9 mouse cellular contexts compared by ENCODE assay signal in genomic region chr14:21822307-21822706, GRCm38 (mm10). TPM values are rescaled to one million over a fixed set of nuclear protein-coding genes. Genes with fewer than 3 reads are reported as not detected.
A peak's percentile ranks its signal among the peaks of the same experiment; 100 is the strongest.
DNase-seq lines count a peak whose midpoint lies in the region; ATAC-seq and TF ChIP-seq lines count a peak whose summit lies in the region.
"Had no signal": no experiment of that assay in that cellular context is flagged by ENCODE, and none has a peak within 500 bp of the region (broad histone marks: within the 10 kb centered on the region; RNA-seq: fewer than 3 reads in every experiment).

No protein-coding gene starts in this region.

- H3K9ac ChIP-seq in hindbrain, postnatal 0 days (replicated peaks; ENCODE audit: low read length) = no peak overlapping the region
- H3K9ac ChIP-seq in hindbrain, embryonic 16.5 days (ENCODE audit: low read depth, low read length) = no peak overlapping the region
- no peak overlapping the region for H3K9ac ChIP-seq in stomach, embryonic 15.5 days
- H3K9ac ChIP-seq: hindbrain, embryonic 12.5 days had no signal

- WGBS in hindbrain, postnatal 0 days = 56% methylated on average over 7 of the region's 7 CpGs
- WGBS in hindbrain, embryonic 16.5 days = 69% methylated on average over 7 of the region's 7 CpGs
- WGBS in stomach, embryonic 15.5 days = 74% methylated on average over 7 of the region's 7 CpGs

- peaks cover 3% of the 10 kb centered on the region; the same call in 1 of the 2 replicates for H3K4me1 ChIP-seq in hindbrain, postnatal 0 days (ENCODE audit: insufficient read depth, low read length)
- no peaks in the 10 kb centered on the region for H3K4me1 ChIP-seq in hindbrain, embryonic 16.5 days (ENCODE audit: control insufficient read depth, insufficient read depth, low read depth, low read length)
- H3K4me1 ChIP-seq in megakaryocyte, embryonic 14.5 days = peaks cover 85% of the 10 kb centered on the region
- H3K4me1 ChIP-seq in stomach, embryonic 15.5 days = peaks cover 7% of the 10 kb centered on the region

- no peak for TF ChIP-seq CTCF in gastrocnemius, adult 2 months (IDR thresholded peaks at IDR 0.05)
- 0 out of 2 replicates have a peak, but pooled peaks have one; percentile 8 for TF ChIP-seq CTCF in hindbrain, postnatal 0 days (IDR thresholded peaks at IDR 0.05; ENCODE audit: low read depth)

- no peaks in the 10 kb centered on the region for H3K9me3 ChIP-seq in hindbrain, postnatal 0 days (ENCODE audit: low read length)
- H3K9me3 ChIP-seq in hindbrain, embryonic 16.5 days (ENCODE audit: control insufficient read depth, low read length) = no peaks in the 10 kb centered on the region
- no peaks in the 10 kb centered on the region for H3K9me3 ChIP-seq in megakaryocyte, embryonic 14.5 days
- H3K9me3 ChIP-seq in stomach, embryonic 15.5 days = no peaks in the 10 kb centered on the region
- H3K9me3 ChIP-seq: hindbrain, embryonic 12.5 days had no signal

- no peaks in the 10 kb centered on the region for H3K36me3 ChIP-seq in hindbrain, postnatal 0 days (ENCODE audit: insufficient read depth, low read length)
- H3K36me3 ChIP-seq in hindbrain, embryonic 16.5 days (ENCODE audit: control insufficient read depth, insufficient read depth, low read length) = no peaks in the 10 kb centered on the region
- no peaks in the 10 kb centered on the region for H3K36me3 ChIP-seq in megakaryocyte, embryonic 14.5 days (replicated peaks; ENCODE audit: low read length)
- no peaks in the 10 kb centered on the region for H3K36me3 ChIP-seq in stomach, embryonic 15.5 days
- H3K36me3 ChIP-seq: hindbrain, embryonic 12.5 days had no signal

- ATAC-seq in hindbrain, postnatal 0 days = no peak
- no peak for ATAC-seq in hindbrain, embryonic 16.5 days
- ATAC-seq in megakaryocyte, adult 5-6 weeks (ENCODE audit: poor library complexity, severe bottlenecking) = no peak
- ATAC-seq in stomach, embryonic 15.5 days (ENCODE audit: insufficient read depth, low FRiP score, low read depth) = no peak

- no peak for DNase-seq in gastrocnemius, adult 2 months
- no peak for DNase-seq in gastrocnemius, postnatal 10 days
- peak; percentile 16 for DNase-seq in hindbrain, postnatal 0 days (ENCODE audit: low spot score)
- no peak for DNase-seq in thymus, postnatal 4 days

- H3K4me2 ChIP-seq in hindbrain, postnatal 0 days (ENCODE audit: low read depth, low read length) = no peak overlapping the region
- H3K4me2 ChIP-seq in hindbrain, embryonic 16.5 days (ENCODE audit: low read length) = no peak overlapping the region
- H3K4me2 ChIP-seq in stomach, embryonic 15.5 days = no peak overlapping the region
- H3K4me2 ChIP-seq: hindbrain, embryonic 12.5 days had no signal

- no peaks in the 10 kb centered on the region for H3K27me3 ChIP-seq in hindbrain, postnatal 0 days (ENCODE audit: insufficient read depth, low read length)
- H3K27me3 ChIP-seq in hindbrain, embryonic 16.5 days (replicated peaks; ENCODE audit: control insufficient read depth, insufficient read depth, low read length) = no peaks in the 10 kb centered on the region
- no peaks in the 10 kb centered on the region for H3K27me3 ChIP-seq in megakaryocyte, embryonic 14.5 days (replicated peaks)
- H3K27me3 ChIP-seq in stomach, embryonic 15.5 days (replicated peaks) = no peaks in the 10 kb centered on the region
- H3K27me3 ChIP-seq: hindbrain, embryonic 12.5 days had no signal

- intact Hi-C loops in gastrocnemius, adult 2 months (cut with DNase I) = no loop called here

- H3K27ac ChIP-seq in gastrocnemius, adult 2 months = peak overlapping the region; percentile 86
- 0 out of 2 replicates have a peak overlapping the region, but pooled peaks have one; percentile 52 for H3K27ac ChIP-seq in hindbrain, postnatal 0 days
- H3K27ac ChIP-seq in hindbrain, embryonic 16.5 days (ENCODE audit: low read depth, low read length) = no peak overlapping the region
- H3K27ac ChIP-seq in stomach, embryonic 15.5 days = peak overlapping the region; percentile 89; the same call in 1 of the 2 replicates

- H3K4me3 ChIP-seq in gastrocnemius, adult 2 months = no peak overlapping the region
- no peak overlapping the region for H3K4me3 ChIP-seq in hindbrain, postnatal 0 days (ENCODE audit: low read length)
- no peak overlapping the region for H3K4me3 ChIP-seq in hindbrain, embryonic 16.5 days (ENCODE audit: low read length)
- H3K4me3 ChIP-seq in megakaryocyte, embryonic 14.5 days (replicated peaks) = peak overlapping the region; percentile 14
- no peak overlapping the region for H3K4me3 ChIP-seq in stomach, embryonic 15.5 days (replicated peaks)
- H3K4me3 ChIP-seq: hindbrain, embryonic 12.5 days had no signal

RNA-seq across cellular contexts. Expression of gene Vdac2, which starts 2.7 kb away (rescaled TPM):
- 100 to 1,000 TPM; 320 to 332 TPM for total RNA-seq in gastrocnemius, adult 2 months (2021)
- 100 to 1,000 TPM; 308 to 335 TPM for total RNA-seq in gastrocnemius, postnatal 10 days (2021)
- total RNA-seq in hindbrain, postnatal 0 days (2014; rRNA removed) = 197 and 223 TPM in 2 replicates
- 323 and 328 TPM in 2 replicates for polyA plus RNA-seq in hindbrain, postnatal 0 days (2015; fragmentation: Nextera tagmentation; extraction: Ambion mirVana)
- 300 and 327 TPM in 2 replicates for polyA plus RNA-seq in hindbrain, embryonic 16.5 days (2015; fragmentation: Nextera tagmentation; extraction: Ambion mirVana)
- polyA plus RNA-seq in megakaryocyte, embryonic 14.5 days (2012; ENCODE audit: insufficient read depth, low replicate concordance) = 103 and 334 TPM in 2 replicates
- 293 and 324 TPM in 2 replicates for total RNA-seq in megakaryocyte, adult 5-6 weeks (2015)
- 231 and 287 TPM in 2 replicates for total RNA-seq in megakaryocyte, adult 5-6 weeks (2017)
- 264 and 310 TPM in 2 replicates for polyA plus RNA-seq in stomach, embryonic 15.5 days (2015; fragmentation: Nextera tagmentation; extraction: Ambion mirVana)

RNA-seq across cellular contexts. Expression of gene Comtd1, which starts 26.5 kb away (rescaled TPM):
- total RNA-seq in gastrocnemius, adult 2 months (2021) = 10 to 100 TPM in 1 of 2 experiments, 1 to 10 TPM in 1; 8.8 to 13.0 TPM
- total RNA-seq in gastrocnemius, postnatal 10 days (2021) = 10 to 100 TPM; 10.3 to 11.1 TPM
- total RNA-seq in hindbrain, postnatal 0 days (2014; rRNA removed) = 37.1 and 47.9 TPM in 2 replicates
- 62.2 and 62.8 TPM in 2 replicates for polyA plus RNA-seq in hindbrain, postnatal 0 days (2015; fragmentation: Nextera tagmentation; extraction: Ambion mirVana)
- polyA plus RNA-seq in hindbrain, embryonic 16.5 days (2015; fragmentation: Nextera tagmentation; extraction: Ambion mirVana) = 59.2 and 68.9 TPM in 2 replicates
- 37.7 and 44.1 TPM in 2 replicates for polyA plus RNA-seq in megakaryocyte, embryonic 14.5 days (2012; ENCODE audit: insufficient read depth, low replicate concordance)
- total RNA-seq in megakaryocyte, adult 5-6 weeks (2015) = 8.0 and 14.3 TPM in 2 replicates
- 0.89 and 5.4 TPM in 2 replicates for total RNA-seq in megakaryocyte, adult 5-6 weeks (2017)
- polyA plus RNA-seq in stomach, embryonic 15.5 days (2015; fragmentation: Nextera tagmentation; extraction: Ambion mirVana) = 42.2 and 48.1 TPM in 2 replicates
